Mouse (Mus musculus): ENCODE data around the gene Coro6.

DNA sequence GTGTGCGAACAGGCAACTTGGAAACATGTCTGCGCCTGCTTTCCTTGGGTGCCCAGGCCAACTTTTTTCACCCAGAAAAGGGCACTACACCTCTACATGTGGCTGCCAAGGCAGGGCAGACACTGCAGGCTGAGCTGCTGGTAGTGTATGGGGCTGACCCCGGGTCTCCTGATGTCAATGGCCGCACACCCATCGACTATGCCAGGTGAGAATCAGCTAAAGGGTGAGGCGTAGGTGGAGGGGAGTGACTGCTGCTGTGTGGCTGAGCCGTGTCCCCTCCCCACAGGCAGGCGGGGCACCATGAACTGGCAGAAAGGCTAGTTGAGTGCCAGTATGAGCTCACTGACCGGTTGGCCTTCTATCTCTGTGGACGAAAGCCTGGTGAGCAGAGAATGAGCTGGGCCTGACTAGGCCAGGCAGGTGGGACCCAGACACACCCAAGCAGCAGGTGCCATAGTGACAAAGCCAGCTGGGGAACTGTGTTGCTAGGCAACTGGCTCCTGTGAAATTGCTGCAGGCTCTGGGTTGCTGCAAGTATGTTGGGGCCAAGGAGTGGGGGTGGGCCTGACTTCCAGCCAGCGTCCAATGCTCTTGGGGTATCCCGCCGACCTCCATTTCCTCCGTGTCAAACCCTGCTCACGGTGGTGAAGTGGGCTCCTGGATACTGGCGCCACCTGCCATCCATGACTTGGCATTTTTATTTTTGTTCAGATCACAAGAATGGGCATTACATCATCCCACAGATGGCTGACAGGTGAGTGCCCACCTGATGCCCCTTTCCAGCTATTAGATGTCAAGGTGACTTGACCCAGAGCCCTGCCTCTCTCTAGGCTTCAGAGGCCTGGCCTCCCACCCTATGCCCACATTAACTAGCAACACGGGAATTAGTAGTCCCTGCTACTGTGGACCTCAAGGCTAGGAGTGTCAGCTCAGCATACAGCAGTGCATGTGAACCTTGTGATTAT is 38.4 kb downstream of the Coro6 start:
- TF ChIP-seq HCFC1 (IDR thresholded peaks at IDR 0.05; ENCODE audit: borderline replicate concordance, insufficient read depth, low read length): no peak
- TF ChIP-seq ZC3H11A (IDR thresholded peaks at IDR 0.05; ENCODE audit: borderline replicate concordance, low read depth, low read length): no peak
- TF ChIP-seq ZNF384 (IDR thresholded peaks at IDR 0.05; ENCODE audit: low read depth, low read length): no peak

All from ES-E14 (cell line).